Mouse (Mus musculus) forelimb bud, embryonic 11.5 days (tissue): Measurements from ENCODE around the gene Rinl.

Experiments used
- DNase-seq: peaks from one replicate; pipeline ENCODE4 v3.0.0-alpha.2; 2012; ENCODE audit warnings: low read depth, low spot score

Rinl gene

DNA sequence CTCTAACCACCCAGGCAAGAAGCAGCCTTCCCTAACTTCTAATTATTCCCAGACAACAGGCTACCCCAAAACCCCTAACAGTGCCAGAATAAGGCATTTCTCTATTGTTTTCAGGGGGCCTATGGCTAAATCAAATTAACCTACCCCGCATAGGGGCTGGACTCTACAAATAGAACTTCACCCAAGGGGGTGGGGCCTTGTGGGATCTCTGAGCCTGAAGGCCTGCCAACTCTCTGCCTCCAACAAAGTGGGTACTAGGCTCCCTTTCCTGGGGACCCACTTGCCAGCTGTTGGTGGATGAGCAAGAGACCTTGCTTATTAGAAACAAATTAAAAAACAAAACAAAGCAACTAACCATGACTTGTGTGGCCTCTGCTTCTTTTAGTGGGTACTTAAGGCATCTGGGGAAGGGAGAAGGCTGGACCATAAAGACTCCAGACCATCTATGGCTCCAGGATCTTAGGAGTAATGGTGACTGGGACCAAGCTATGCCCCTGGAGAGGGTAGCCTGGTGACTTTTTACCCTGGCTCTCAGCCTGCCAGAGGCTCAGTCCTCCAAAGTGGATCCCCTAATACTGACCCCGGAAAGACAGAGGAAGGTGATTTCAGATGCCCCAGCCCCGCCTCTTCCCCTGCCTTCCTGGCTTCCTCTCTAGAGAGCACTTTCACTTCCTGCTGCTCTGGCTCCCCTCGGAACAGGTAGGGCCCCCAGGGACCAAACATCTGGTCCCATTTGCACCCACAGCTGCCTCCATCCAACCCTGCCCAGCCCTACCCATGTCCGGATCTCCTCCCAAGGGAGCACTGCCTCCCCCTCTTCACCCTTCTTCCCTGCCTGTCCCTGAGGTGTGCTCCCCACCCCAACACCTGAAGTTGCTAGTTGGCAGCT lies at the start of gene Rinl:
Gene Rinl, plus strand, starts transcription at position 663 of the 889 bp plus-strand sequence.
- DNase-seq = no peak

DNA sequence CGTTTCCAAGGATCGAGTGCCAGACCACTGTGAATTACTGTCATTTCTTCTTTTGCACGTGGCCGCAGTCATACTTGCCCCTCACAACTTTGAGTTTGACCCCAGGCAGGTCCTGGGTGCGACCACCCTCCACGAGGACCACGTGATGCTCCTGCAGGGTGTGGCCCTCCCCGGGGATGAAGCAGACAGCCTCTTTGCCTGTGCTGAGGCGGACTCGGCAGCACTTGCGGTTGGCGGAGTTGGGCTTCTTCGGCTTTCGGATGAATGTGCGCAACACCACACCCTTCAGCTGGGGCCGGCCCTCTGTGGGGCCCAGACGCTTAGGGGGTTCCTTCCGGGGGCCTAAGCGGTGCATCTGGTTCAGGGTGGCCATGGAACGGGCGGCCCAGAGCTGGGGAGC lies 48.9 kb upstream of the Rinl start:
- DNase-seq = no peak

DNA sequence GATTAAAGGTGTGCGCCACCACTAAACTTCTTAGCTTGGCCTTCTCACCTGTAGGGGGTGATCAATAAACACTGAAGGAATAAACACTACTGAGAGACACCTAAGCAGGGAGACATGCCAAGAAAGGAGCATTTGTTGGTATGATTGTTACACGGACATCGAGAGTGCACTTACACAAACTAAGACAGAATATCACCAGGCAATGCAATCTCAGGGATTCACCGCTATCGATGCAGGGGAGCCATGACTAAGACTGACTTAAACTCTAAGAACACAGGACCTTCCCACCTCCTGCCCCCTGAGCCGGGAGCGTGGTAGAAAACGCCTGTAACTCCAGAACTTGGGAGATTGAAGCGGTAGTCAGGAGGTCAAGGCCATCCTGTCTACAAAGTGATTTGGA lies 47.8 kb upstream of the Rinl start:
- DNase-seq = no peak

DNA sequence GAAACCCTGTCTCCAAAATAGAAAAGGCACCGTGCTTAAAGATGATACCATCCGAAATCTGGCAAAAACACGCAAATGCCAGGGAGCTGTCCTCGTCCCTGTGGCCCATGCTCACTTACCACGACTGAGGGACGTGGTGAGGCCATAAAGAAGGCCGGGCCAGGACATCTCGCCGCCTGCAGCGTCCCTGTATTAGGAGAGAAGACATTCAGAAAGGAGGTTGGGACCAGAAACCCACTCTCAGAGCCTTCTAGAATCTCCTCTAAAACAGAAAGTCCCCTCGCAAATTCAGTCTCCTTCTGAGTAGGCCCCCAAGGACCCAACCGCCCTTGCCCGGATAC lies 47.4 kb upstream of the Rinl start:
- no peak for DNase-seq

DNA sequence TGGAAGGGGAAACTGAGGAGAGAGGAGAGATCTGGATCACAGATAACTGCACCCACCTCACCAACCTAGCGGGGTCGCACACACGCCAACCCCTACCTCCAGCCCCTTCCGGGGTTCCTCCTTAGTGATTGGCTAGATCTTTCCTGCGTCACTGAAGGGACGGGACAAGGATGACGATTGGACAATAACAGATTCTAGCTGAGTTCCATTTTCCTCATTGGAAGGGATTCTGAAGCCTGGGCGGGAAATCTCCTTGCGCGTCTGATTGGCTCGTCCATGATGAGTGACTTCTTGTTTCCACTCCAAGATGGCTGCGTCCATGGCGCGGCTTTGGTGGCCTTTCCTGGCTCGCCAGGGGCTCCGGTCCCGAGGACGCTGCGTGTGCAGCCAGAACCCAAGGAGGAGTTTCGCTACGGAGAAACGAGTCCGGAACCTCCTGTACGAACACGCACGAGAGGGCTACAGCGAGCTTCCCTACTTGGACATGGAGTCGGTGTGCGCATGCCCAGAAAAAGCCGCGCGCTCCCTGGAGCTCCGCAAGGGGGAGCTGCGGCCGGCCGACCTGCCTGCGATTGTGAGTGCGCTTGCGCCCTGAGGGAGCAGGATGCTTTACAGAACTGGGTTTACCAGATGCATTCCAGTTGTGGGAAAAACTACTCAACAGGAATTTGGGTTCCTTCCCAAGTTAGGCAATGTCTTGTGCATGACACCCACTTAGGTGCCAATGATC lies 46.9 kb upstream of the Rinl start, which contains the start of the genes Mrps12 and Sars2:
Gene Mrps12, minus strand, starts transcription at position 112 of the 730 bp plus-strand sequence.
Gene Sars2, plus strand, starts transcription at position 284 of the 730 bp plus-strand sequence.
- peak; percentile 98 for DNase-seq

DNA sequence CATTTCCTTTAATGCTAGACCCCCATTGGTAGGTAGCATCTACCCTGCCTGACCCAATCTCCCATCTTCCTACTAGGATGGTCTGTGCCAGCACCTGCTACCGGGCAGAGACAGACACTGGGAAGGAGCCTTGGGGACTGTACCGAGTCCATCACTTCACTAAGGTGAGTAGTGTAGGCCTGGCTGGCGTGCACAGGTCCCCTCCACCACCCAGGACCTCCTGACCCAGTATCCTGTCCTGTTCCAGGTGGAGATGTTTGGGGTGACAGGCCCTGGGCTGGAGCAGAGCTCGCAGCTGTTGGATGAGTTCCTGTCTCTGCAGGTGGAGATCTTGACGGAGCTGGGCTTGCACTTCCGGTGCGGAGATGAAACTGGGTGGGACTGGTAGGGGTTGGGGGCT lies 38.8 kb upstream of the Rinl start:
- no peak for DNase-seq

DNA sequence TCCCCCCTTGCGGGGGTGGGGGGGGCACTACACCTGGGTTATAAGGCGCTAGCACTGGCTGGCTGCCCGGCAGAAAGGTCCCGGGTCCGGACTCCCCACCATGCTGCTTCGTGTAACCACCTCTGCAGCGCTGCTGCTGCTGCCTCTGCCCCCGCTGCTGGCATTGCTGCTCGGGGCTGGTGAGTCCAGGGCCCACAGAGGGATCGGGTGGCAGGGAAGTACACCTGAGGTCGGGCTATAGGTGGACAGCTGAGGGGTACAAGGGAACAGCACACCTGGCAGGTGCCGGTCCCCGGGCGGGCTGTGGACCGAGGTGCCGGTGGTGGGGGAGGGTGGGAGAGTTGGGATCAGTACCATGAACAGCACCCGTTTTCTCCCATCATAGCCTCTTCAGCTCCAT lies 32.7 kb upstream of the Rinl start, which contains the start of gene Ccer2:
Gene Ccer2, plus strand, starts transcription at position 96 of the 400 bp plus-strand sequence.
- DNase-seq = no peak

DNA sequence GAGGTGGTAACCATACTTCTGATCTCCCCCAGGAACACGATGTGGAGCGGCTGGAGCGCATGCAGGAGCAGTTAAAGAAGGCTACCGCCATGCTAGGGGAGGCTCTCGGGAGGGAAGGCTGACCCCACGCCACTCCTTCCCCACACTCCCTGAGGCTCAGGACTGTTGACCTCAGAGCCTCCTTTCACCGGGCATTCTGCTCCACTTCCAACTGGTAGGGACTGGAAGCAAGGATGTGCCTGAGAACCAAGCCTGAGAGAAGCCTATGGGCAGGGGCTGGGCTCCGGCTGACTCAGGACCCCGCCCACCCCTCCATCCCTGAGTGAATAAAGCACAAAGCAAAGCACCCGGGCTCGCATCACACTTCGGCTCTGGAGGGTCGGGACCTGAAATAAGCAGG lies 30.1 kb upstream of the Rinl start:
- no peak for DNase-seq

DNA sequence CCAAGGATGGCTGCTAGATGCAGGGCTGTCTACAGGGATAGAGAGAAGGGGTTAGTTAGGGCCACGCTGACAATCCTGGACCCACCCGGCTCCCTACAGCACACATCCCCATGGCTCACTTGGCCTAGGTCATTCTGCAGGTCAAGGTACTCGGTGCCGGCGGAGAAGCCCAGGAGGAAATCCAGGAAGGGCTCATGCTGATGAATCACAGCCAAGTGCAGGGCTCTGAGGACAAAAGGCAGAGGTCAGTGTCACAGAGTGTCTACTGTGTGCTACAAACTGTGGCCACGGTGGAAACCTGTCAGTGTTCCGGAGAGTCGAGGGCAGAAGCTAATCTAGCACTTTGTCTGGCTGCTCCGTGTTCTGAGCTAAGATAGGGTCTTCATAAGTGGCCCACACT lies 26.9 kb upstream of the Rinl start:
- no peak for DNase-seq

DNA sequence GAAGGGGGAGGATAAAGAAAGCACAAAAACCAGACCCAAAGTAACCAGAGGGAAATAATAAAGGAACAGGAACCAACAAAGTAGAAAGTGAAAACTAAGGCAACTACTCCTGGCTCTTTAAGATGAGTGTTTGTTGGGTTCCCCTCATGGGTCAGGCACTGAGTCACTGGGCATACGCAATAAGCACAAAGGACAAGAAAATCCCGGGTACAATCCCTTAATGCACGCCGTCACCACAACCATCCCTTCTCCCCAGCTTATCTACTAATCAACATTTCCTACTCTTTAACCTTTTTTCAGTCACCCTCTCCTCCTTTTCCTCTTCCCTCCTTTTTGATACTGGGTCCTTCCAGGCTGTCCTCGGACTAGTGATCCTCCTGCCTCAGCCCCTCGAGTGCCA lies 23.6 kb upstream of the Rinl start:
- DNase-seq = no peak

DNA sequence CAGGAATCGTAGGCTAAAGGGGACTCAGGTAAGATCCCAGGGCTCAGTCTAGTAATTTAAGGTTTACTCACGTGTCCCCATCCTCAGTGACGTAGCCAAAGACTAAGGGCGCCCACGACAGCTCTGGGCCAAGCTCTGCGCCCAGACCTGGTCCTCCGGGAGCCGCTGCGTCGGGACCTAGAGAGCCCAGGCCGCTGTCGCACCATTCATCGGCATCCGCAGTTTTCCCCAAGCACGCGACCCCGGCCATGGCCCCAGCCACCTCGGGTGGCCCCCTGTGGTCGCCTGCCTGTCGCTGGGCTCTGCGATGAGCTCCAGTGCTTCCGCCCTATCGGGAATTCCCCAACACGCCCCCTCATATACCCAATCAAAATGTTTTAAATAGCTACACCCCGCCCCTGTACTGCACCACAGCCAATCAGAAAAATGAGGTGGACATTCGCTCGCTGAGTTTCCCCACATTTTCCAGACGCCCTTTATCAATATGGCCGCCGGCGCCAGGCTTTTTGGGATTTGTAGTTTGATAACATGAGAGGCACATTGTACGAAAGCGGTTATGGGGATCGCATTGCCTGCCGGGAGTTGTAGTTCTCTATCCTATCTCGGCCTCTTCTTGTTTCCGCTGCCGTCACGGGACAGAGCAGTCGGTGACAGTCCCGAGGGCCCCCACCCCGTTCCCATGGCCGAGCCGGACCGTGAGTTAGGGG lies 22.4 kb upstream of the Rinl start, which contains the start of gene Sirt2:
Gene Sirt2, plus strand, starts transcription at position 563 of the 707 bp plus-strand sequence.
- peak; percentile 99 for DNase-seq

DNA sequence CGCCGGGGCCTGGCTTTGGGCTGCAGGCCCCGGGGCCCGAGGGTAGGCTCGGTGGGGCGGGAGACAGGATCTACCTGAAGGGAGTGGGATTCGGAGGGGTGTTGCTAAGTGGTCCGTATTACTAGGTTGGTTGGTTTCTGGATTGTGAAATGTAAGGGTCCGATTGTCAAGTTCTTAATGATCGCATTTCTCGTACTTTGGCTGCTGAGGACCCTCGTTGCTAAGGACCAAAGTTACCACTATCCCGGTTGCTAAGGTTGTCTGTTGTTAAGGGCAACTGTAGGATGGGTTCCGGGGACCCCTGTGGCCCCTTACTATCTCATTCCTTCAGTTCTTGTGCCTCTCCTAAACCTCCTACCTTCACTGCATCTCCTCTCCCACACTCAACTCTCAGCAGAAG lies 21.9 kb upstream of the Rinl start:
- no peak for DNase-seq

DNA sequence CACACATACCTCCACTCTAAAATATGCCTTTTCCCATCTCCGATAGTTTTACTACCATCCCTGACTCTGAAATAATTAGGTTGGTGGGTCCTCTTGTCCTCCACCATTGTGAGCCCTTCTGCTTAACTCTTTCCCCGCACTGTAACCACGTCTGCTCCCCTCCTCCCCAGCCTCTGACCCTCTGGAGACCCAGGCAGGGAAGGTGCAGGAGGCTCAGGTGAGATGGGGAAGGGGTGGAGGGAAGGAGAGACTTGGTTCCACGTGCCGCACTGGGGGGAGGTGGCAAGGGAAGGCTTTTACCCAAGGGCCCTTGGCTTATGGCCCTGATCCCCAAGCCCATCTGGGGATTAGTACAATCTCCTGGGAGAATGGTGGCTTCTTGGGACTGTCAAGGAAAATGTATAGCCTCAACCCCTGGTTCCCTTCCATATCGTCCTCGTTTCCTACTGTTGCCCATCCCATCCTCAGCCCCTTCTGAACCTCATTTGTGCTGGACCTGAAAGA lies 21.3 kb upstream of the Rinl start, which contains the start of gene Nfkbib:
Gene Nfkbib, minus strand, starts transcription at position 51 of the 504 bp plus-strand sequence.
- no peak for DNase-seq

DNA sequence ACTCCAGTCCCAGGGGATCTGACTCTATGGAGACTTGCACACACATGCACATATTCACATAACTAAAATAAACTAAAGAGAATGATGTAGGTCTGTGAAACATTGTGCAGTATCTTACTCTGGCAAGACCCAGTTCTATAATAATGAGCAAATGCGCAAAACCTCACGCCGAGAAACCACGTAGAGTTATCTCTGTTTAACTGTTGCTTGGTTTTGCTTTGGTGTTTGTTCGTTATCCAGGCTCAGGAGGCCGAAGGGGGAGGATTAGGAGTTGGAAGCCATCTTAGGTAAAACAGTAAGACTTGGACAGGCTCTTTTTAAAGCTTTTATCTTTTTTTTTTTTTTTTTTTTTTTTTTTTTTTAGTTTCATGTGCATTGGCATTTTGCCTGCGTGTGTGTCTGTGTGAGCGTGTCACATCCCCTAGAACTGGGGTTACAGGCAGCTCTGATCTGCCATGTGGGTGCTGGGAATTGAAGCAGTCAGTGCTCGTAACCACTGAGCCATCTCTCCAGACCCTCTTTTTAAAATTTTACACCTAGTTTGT lies 19.3 kb upstream of the Rinl start:
- no peak for DNase-seq

DNA sequence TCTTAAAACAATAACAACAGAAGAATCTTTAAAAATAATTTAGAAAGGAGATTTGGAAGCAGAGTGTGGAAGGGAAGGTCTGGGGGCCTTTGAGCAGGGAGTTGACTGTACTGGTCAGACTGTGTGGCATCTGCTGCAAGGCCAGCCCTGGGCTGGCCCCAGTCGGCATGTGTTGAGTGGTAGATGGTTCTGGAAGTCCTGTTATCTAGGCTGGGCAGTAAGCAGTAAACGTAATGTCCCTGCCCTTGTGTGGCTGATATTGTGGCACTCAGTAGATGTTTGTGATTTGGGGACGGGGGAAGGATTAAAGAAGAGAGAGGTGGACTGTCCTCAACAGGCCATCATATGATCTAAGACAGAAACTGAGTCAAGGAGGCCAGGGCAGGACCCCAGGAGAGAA lies 18.5 kb upstream of the Rinl start:
- no peak for DNase-seq

DNA sequence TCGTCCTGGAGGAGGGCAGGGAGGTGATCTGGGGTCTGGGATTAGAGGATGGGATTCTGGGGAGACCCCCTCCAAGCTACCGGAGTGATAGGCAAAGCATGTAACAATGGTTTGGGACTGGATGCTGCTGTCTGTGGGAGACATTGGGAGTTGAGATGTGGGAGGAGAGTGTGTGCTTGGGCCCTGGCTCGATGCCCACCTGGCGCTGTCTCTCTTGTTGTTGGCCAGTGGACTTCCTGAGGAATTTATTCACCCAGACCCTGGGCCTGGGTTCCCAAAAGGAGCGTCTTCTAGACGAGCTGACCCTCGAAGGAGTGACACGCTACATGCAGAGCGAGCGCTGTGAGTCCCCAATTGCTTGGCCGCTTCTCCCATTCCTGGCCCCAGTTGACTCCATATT lies 16.9 kb upstream of the Rinl start:
- DNase-seq = no peak

DNA sequence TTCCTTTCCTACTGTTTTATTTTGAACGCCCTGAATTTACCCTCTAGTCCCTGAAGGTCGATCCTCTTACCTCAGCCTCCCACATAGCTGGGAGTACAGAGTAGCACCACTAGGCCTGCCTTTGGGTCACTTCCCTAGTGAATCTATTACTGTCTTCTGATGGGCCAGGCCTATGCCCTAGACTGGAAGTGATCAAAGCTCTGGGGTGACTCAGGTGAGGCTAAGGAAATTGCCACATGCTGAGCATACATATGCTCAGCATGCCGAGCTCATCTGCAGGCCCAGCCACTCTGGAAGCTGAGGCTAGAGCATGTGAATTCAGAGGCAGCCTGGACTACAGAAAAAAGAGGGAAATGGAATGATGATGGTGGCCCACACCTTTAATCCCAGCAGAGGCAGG lies 15.6 kb upstream of the Rinl start:
- DNase-seq = no peak

DNA sequence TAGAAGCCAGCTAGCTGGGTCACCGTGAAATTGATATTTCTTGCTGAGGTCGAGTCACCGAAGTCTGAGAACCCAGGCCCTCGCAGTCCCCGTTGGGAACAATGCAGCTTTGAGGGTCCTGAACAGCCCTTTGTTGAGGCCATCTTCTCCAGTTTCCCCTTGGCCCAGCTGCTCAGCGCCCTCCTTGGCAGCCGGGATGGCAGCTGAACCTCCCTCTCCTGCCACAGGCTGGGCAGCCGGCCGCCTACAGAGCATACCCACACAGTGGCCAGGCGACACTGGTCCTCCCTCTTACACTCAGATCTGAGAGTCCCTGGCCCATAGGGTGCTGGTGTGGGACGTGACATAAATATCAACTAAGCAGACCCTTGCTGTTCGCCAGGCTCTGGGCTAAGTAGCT lies 14.6 kb upstream of the Rinl start:
- DNase-seq = no peak

DNA sequence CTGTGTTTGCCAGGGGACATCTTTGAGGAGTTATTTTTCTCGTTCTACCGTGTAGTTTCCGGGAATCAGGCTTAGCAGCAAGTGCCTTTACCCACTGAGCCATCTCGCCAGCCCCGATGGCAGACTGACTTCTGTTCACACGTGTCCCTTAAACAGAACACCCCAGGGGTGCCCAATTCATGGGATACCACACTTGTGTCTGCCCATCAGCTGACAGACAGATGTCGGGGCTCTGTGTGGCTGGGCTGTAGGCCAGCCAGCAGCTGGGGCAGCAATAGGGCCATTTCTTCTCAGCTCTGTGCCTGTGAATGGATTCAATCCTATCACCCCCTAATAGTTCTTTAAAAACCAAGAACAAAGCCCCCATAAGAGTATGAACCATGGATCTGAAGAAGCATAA lies 13.6 kb upstream of the Rinl start:
- DNase-seq = no peak

DNA sequence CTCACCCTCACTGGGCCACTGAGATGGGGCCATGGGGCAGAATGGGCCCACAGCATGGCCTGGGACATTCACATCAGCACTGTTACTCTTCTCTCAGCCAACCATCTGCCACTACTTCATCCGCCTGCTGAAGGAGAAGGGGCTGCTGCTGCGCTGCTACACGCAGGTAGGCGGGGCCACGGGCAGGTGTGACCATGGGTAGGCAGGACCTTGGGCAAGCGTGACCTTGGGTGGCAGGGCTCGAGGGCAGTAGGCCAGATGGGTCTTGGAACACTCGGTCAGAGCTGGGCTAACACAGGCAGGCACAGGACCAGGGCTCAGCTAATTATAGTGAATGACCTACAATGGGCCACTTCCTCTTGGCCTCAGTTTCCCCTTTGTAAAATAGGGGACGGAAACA lies 9.9 kb upstream of the Rinl start:
- no peak for DNase-seq

DNA sequence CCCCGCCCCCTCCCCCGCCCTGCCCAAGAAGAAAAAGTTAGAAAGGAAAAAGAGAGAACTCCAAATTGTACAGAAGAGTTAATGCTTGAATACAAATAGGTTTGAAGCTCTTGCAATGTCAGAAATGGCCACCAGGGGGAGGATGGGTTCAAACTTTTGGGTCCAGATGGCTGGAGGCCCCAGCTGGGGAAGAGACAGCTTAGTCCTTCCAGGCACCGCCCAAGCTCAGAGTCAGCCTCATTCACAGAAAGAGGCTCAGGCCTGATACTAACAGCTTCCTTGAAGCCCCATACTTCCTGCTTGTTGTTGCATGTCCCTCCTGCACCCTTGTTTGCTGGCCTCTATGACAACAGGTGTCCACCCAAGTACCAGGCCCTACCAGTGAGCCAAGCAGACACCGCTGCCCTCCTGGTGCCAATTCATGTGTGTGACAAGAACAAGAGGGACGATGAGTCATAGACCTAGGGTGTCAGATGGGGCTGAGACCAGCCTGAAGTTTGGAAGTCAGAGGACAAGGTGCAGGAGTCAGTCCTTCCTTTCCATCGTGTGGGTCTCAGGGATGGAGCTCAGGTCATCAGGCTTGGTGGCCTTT lies 8.6 kb upstream of the Rinl start:
- DNase-seq = peak; percentile 86
